Mouse (Mus musculus): ENCODE measurements at regions not wholly inside any gene's neighbourhood (a gene's known extent, or its start where the extent isn't known, plus 50 kb on each side); places are given as distances from the start of the nearest gene placed in this dataset.

DNA sequence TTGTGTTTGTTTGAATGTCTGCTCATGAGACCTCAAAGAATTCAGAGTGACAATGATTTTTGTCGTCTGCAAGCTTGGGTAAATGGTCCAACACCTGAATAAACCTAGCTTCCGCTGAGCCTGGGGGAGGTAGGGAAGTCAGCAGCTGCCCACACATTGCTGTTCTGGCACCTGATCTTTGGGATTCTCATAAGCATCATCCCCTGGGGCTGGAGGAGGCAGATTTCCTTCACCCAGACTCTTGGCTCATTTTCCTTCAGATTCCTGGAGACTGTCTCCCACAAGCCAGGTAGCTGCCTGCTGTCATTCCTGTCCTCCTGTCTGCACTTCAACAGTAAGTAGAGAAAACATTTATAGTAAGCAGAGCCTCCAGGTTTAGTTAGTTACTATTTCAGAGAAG is 67.0 kb upstream of the Eepd1 start:
- ATAC-seq (ENCODE audit: insufficient number of reproducible peaks, low FRiP score, low TSS enrichment, low read depth): no peak
- H3K4me3 ChIP-seq (replicated peaks): no peak overlapping the region
- 58% methylated on average over 2 of the region's 2 CpGs for WGBS
- no peak overlapping the region for H3K27ac ChIP-seq (replicated peaks)
- H3K36me3 ChIP-seq: no peaks in the 10 kb centered on the region
- no peaks in the 10 kb centered on the region for H3K9me3 ChIP-seq (replicated peaks)
- H3K4me2 ChIP-seq (replicated peaks): no peak overlapping the region
- H3K4me1 ChIP-seq: no peaks in the 10 kb centered on the region
- H3K9ac ChIP-seq: no peak overlapping the region
- no peaks in the 10 kb centered on the region for H3K27me3 ChIP-seq

DNA sequence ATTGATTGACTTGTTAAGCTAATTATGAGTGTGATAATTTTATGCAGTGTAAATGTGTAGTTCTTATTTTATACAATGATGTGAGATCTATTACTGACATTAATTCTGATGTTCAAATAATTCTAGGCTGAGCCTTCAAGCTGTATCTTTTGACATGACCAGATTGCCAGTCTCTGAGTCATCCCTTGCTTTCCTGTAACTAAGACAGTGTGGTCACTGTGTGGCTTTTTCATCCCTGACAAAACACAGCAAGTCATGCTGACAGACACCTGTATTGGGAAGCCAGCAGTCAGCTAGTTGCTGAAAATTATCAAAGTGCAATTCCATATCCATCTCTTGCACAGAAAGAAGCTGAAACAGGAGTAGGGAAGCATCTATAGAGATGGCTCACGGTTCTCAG is 54.4 kb upstream of the Eepd1 start:
- no peaks in the 10 kb centered on the region for H3K9me3 ChIP-seq (replicated peaks)
- no peaks in the 10 kb centered on the region for H3K36me3 ChIP-seq
- H3K4me3 ChIP-seq (replicated peaks): no peak overlapping the region
- H3K4me2 ChIP-seq (replicated peaks): no peak overlapping the region
- 87% methylated on average over 1 of the region's 1 CpGs for WGBS
- H3K27ac ChIP-seq (replicated peaks): no peak overlapping the region
- no peak for ATAC-seq (ENCODE audit: insufficient number of reproducible peaks, low FRiP score, low TSS enrichment, low read depth)
- H3K4me1 ChIP-seq: no peaks in the 10 kb centered on the region
- H3K9ac ChIP-seq: no peak overlapping the region
- H3K27me3 ChIP-seq: no peaks in the 10 kb centered on the region

DNA sequence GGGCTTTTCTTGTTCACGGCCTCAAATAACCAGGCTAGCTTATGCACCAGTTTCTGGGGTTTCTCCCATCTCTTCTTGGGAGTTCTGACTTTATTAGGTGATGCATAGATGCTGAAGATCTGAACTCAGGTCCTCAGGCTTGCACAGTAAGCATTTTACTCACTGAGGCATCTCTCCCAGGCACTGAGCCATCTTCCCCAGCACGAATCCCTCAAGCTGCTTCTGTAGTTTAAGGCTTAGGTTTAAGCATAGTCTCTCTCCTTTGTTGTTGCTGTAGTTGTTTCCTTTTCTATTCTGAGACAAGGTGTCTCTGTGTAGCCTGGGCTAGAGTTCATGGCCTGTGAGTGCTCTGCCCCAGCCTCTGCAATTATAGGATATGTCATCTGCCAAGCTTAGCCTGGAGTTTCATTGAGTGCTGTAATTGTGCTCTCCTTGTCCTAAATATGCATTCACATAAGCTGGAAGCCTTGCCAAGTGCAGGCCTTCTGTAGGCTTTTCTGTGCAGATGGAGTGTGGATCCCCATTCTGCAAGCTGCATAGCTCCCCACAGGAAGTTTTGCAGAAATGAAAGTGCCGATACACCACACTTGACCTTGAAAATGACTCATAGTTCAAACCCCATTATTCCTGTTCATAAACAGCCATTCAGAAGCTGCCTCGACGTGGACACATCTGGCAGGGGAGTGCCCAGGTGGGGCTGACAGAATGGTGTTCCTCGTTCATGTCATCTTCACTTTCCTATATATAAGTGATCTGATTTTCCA is 51.7 kb upstream of the Eepd1 start:
- Histone ChIP-seq H3K27me3 (no peaks in the 10 kb centered on the region), H3K36me3 (no peaks in the 10 kb centered on the region), H3K4me3 (replicated peaks) (no peak overlapping the region), H3K9me3 (replicated peaks) (no peaks in the 10 kb centered on the region), H3K9ac (no peak overlapping the region), H3K4me2 (replicated peaks) (no peak overlapping the region), H3K27ac (replicated peaks) (no peak overlapping the region), H3K4me1 (no peaks in the 10 kb centered on the region)
- no peak for ATAC-seq (ENCODE audit: insufficient number of reproducible peaks, low FRiP score, low TSS enrichment, low read depth)
- WGBS: 77% methylated on average over 6 of the region's 6 CpGs

Measured in embryonic facial prominence, embryonic 15.5 days (tissue).